ENCODE assay signal across 10 mouse cellular contexts in the genomic region with DNA sequence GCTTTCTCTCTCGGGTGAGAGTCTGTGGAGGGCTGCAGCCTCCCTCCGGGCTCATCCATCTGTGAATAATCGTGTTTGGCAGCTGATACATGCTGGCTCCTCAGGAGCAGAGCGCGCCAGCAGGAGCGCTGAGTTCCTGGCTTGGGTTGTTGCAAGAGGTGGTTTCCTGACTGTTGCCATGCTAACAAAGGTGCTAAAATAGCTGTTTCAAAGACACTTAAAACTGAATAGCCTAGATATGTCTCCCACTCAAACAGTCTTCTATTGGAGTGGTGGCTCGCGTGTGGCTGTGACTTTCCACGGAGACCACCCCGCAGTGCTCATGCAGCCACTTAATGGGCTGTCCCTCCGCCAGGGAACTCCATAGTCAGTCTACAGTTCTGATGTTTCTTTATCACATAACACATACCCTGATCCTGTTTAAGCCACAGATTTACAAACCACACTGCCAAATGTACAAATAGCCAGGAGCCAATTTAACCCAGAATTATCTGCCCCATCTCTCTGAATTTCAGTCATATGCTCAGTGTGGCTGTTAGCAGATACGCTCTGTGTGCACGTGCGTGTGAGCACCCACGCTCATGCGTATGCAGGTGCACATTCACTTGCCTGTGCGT.
DNase-seq lines count a peak whose midpoint lies in the region; ATAC-seq and TF ChIP-seq lines count a peak whose summit lies in the region.
"Had no signal": no experiment of that assay in that cellular context is flagged by ENCODE, and none has a peak within 500 bp of the region (broad histone marks: within the 10 kb centered on the region; RNA-seq: fewer than 3 reads in every experiment).

No protein-coding gene starts in this region.

- ATAC-seq in neural tube, embryonic 15.5 days (ENCODE audit: low FRiP score) = 0 out of 2 replicates have a peak, but pooled peaks have one; percentile 28

- no peak for TF ChIP-seq CTCF in cortical plate, adult 2 months (IDR thresholded peaks at IDR 0.05; ENCODE audit: extremely low read depth, insufficient read depth, low read length)

- no peaks in the 10 kb centered on the region for H3K36me3 ChIP-seq in neural tube, embryonic 15.5 days
- H3K36me3 ChIP-seq: G1E had no signal

- no peak for TF ChIP-seq POLR2A in cortical plate, adult 2 months (IDR thresholded peaks at IDR 0.05; ENCODE audit: extremely low read depth, insufficient read depth, low read length)

- H3K9ac ChIP-seq in neural tube, embryonic 15.5 days (replicated peaks) = no peak overlapping the region

- no peaks in the 10 kb centered on the region for H3K27me3 ChIP-seq in neural tube, embryonic 15.5 days (replicated peaks)

- peaks cover 7% of the 10 kb centered on the region for H3K4me1 ChIP-seq in cortical plate, adult 2 months (ENCODE audit: control insufficient read depth, insufficient read depth, low read length)
- H3K4me1 ChIP-seq in neural tube, embryonic 15.5 days = peaks cover 13% of the 10 kb centered on the region

- H3K27ac ChIP-seq in cortical plate, adult 2 months (ENCODE audit: insufficient read depth, low read length) = peak overlapping the region; percentile 20; the same call in 1 of the 2 replicates
- H3K27ac ChIP-seq in neural tube, embryonic 15.5 days (replicated peaks) = peak overlapping the region; percentile 59

- H3K9me3 ChIP-seq in neural tube, embryonic 15.5 days (replicated peaks) = no peaks in the 10 kb centered on the region

- no peak overlapping the region for H3K4me3 ChIP-seq in cortical plate, adult 2 months (ENCODE audit: insufficient read depth, low read length)
- no peak overlapping the region for H3K4me3 ChIP-seq in neural tube, embryonic 15.5 days (replicated peaks)

- 55% methylated on average over 17 of the region's 17 CpGs for WGBS in neural tube, embryonic 15.5 days

- intact Hi-C loops in heart, postnatal 14 days (cut with DNase I) = no loop called here

- peak; percentile 84 for DNase-seq in cerebellum, adult 11-12 months
- DNase-seq in layer of hippocampus, adult 9-11 months = peak; percentile 89
- DNase-seq in gastrocnemius, postnatal 10 days = no peak
- DNase-seq in heart, postnatal 14 days = no peak
- no peak for DNase-seq in heart, adult 18-20 months
- DNase-seq: kidney, postnatal 14 days; lung, postnatal 4 days had no signal

- peak overlapping the region; percentile 17 for H3K4me2 ChIP-seq in neural tube, embryonic 15.5 days

Comparison
In these comparisons a context has a peak if more than half of its experiments do, and no peak if none do; other contexts are left out.
1. DNase-seq: peak in cerebellum, adult 11-12 months (single experiment) and layer of hippocampus, adult 9-11 months (single experiment); none in gastrocnemius, postnatal 10 days (single experiment), heart, postnatal 14 days (0 of 2) and heart, adult 18-20 months (0 of 2).